Mouse (Mus musculus): Measurements from ENCODE around the gene Rab8b.
"Not testable (repeated sequence)": the region's sequence is repeated elsewhere in the genome, so short reads cannot be mapped to it uniquely, and the experiment has no call there.

Gene Rab8b

DNA sequence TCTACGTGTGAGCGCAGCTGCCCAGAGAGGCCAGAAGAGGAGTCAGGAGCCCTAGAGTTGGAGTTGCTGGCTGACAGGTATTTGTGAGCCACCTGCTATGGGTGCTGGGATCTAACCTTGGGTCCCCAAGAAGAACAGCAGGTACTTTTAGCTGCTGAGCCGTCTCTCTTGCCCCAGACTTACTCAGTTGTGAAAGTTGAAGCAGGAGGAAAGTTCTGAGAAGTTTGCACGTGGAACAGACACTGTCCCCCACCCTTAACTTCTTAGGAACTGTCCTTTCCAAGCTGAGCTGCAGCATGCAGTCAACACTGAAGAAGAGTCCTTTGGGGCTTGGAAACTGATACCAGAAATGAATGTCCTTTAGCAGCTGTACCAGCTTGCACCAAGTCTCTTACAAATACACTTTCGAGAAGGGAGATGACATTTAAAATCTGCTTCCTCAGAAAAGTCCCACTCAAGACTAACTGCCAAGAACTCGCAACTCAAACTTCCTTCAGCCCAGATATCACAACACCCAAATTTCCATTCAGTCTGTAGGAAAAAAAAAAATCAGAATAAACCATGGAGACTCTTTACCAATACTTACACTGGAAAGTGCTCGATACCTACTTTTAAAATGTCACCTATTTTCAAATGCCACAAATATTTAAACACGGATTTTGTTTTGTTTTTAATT lies 2.1 kb downstream of the Rab8b start:
- DNase-seq, result no peak

DNA sequence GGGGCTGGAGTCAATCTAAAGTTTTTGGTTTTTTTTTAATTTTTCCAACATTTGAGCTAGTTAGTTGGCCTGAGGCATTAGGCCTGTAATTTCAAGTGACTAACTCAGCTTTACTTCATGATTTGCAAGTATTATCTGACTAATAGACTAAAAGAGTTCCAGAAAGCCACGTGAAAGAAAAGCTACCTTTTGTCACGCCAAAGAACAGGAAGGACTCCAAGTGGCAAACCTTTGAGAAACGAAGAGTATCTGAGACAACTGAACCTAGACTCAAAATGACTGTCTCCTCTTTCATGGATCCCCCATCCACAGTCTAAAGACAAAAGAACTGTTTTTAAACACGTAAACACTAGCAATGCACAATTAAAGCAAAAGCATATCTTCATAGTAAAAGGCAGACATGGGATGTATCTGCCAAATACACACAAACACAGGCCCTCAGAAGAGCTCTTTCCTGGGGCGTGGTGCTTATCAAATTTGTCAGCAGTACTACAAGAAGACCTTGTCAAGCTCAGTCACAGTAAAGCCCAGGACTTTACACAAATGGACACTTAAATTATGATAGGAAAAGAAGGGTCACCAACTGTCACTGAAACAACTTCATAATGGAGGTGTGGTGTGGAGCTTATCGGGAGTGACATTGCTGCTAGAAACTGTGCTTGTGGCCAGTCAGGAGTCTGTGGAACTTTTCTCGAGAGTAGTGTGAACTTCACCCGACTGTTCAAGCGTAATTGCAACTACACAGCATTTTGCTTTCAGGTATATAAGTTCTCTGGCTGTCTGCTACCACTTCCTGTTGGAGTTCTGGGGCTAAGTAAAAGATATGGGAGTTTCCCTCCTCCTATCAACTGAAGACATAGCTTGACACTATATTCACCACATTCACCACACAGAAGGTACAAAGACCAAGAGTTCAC lies 3.4 kb downstream of the Rab8b start:
- DNase-seq, result no peak

DNA sequence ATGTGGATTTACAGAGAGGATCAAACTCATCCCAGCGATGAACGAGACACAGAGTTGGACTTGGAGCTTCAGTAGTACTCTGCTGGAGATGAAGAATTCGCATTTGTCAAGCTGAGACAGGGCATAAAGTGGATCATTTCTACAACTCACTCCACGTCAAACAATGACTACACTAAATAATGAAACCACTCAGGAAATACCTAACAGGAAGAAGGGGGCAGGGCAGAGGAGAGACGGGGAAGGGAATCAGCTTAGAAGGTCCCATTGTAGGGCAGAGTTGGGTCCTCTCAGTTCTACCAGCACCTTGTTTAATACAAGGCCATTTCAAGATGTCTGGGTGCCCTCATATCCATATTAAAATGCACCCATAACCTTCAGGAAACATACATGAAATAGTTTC lies 4.1 kb downstream of the Rab8b start:
- DNase-seq, result no peak

DNA sequence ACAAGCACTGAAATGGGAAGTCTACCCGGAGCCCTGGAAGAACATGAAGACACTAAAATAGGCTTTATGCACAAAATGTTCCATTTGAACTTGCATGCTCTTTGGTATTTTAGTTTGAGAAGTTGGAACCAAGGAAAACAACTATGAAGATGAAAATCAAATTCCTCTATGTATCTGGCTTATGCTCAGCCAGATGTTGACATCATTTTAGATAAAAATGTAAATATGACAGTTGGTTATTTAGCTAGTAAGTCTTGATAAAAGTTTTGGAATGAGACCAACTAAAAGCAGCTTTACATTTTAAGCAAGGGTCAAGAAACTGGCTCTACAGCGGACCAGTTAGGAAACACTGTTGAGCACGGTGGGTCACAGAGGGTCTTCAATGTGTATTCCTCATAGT lies 4.9 kb downstream of the Rab8b start:
- DNase-seq, result no peak

DNA sequence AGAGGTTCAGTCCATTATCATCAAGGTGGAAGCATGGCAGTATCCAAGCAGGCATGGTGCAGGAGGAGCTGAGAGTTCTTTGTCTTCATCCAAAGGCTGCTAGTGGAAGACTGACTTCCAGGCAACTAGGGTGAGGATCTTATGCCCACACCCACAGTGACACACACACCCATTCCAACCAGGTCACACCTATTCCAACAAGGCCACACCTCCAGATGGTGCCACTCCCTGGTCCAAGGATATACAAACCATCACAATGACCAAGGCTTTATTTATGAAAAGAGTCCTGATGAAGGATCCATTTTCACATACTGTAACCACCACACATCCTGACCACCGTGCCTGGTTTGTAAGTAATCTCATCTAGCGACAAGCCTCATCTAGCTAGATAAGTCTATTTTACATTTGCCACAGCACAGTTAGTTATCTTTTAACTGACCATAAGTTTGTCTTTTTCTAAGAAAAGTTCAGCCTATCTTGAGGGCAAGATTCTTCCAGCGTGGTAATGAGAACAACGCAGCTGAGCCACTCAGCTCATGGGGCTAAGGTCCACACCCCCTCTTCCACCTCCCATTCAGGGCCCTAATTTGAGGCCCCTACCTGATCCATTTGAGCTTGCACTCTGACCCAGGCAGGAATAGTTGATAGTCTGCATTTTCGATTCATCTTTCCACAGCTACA lies 6.1 kb downstream of the Rab8b start:
- not testable (repeated sequence) for DNase-seq

DNA sequence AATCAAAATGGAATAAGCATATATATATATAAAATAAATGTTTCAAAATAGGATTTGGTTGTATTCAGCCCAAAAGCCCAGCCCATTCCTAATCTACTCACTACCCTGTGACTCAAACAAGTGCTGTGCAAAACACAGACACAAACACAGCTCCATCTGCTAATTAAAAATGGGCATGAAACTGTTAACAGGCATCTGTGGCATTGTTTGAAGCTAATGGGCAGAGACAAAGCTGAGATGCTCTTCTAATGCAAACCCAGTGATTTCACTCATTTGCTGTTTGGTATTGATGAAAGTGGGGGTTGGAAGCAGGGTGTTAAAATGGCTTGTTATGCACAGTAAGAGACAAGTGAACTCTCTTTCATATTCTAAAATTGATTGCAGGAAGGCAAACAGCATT lies 7.2 kb downstream of the Rab8b start:
- no peak for DNase-seq

DNA sequence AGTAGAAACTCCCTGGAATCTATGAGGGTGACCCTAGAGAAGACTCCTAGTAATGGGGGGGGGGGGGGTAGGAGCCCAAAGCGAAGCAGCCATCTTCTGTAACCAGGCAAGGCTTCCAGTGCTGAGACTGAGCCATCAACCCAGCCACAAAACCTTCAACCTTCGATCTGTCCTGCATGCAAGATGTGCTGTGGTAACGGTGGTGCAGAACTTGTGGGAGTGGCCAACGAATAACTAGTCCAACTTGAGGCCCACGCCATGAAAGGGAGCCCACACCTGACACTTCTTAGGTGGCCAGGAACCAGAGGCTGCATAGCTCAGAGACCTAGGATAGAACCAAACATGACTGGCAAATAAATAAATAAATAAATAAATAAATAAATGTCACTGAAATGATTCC lies 8.8 kb downstream of the Rab8b start:
- no peak for DNase-seq

DNA sequence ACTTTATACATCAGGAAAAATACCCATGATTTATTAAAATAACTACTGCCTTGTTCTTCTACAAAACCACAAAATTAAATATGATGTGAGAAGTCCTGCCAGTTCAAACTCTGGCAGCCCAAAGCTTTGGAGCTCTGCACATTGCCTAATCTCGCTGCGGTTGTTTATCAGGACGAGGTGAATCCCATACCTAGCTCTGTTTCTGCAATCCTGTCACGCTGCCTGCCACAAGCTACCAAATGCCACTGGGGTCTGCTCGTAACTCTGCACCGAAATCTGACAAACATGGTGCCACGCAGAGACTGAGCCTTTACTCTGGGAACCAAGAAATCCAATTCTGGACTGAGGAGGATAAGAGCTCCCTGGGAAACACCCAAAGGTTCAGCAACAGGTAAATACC lies 9.6 kb downstream of the Rab8b start:
- DNase-seq, result no peak

DNA sequence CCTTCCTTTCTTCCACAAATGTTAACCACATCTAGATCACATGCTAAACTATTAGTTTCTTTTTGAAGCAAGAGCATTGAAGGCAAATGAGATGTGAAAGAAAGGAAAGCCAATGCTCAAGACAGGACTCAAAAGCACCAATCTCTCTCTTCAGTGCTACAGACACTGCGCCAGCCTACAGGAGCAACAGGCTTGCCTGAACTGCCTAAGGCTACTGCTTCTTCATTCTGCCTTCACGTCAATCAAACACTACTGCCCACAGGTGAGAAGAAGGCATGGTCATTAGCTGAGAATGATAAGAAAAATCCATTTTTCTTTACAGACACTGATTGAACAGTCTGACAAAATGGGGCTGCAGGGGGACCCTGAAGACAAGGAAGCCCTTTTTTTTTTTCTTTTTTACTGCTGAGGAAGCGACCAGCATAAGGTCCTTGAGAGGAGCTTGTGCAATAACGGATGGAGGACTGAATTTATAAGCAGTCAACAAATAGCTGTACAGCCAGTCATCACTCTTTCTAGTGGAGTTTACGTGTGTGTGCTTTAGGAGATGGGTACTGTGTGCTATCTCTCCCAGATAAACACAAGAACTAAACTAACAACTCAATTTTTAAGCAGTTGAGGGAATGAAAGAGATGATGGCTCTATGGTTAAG lies 11.6 kb downstream of the Rab8b start:
- no peak for DNase-seq

DNA sequence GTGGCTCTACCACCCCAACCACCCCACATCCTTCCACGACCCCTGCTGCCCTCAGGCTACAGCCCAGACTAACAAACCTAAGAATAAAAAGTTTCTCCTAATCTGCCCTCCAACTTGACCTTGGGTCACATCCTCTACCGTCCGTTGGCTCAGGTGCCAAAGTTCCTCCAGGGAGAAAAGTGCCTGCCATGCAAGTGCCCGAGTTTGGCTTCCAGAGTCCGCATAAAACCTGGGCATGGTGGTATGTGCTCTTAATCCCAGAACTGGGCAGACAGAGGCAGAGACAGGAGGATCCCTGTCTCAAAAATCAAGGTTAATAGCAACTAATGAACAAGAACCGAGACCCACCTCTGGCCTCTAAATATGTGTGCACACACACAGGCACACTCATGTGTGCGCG lies 12.4 kb downstream of the Rab8b start:
- DNase-seq, result no peak

DNA sequence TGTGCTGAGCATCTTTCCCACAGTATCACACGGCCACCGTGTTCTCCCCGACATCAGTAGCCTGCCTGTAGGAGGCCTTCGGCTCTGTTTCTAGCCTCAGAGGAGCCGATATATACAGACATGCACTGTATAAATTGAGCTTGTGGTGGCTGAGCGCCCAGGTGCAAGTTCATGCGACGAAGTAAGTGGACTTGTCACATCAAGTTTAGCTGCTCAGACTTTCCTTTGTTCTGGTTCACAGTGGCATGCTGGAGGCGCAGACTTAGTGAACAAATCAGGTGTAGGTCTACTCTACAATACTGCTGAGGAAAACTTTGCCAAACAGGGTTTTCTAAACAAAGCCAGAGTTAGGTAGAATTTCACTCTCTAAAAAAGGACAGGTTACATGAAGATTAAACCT lies 13.5 kb downstream of the Rab8b start:
- no peak for DNase-seq

DNA sequence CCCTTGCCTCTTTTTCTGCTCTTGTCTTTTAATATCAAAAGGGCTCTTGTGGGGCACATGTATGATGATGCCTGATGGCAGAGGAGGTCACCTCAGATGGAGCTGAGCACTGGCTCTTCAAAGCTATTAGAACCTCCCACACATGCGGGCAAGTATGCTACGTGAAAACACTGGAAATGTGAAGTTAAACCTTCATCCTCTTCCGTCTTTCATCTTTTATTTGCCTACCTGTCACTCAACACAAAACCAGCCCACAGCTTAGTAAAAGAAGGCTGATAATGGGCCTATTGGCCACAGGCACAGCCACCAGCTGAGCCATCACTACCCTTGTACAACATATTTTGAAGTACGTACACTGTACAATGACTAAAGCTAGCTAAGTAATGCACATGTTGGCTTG lies 20.0 kb downstream of the Rab8b start:
- no peak for DNase-seq

DNA sequence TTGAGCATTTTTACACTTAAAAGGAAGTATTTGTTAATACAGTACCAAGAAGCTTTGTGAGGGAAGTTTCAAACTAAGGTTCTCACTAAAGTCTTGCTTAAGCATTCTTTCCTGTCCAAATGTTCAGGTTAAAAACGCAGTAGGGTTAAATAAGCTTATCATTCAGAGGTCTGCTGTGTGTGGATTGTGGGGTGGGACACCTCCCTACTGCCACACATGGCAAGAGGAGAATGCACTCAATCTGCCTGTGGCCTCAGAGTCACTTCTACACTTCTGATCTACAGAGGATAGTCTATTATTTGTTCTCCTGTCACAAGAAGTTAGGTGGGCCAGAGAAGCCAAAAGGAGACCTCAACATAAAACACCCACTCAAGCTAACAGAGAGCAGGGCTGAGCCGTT lies 20.4 kb downstream of the Rab8b start:
- DNase-seq, result no peak

DNA sequence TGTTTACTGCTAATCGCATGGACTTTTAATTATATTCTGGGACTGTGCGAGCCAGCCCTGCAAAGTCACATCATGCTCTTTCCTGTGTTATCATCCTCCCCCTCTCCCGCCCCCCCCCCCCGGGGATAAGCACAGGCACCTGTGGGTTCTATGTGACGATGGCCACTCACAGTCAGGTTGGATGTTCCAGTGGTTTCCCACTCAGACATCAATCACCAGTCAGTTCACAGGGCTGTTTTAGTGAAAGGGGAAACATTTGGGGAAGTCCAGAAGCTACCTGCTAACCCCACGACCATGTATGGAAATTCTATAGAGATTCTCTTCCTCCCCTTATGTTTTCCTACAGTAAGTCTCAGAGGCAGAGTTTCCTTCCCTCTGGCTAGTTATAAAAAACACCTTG lies 21.6 kb downstream of the Rab8b start:
- DNase-seq, result no peak

DNA sequence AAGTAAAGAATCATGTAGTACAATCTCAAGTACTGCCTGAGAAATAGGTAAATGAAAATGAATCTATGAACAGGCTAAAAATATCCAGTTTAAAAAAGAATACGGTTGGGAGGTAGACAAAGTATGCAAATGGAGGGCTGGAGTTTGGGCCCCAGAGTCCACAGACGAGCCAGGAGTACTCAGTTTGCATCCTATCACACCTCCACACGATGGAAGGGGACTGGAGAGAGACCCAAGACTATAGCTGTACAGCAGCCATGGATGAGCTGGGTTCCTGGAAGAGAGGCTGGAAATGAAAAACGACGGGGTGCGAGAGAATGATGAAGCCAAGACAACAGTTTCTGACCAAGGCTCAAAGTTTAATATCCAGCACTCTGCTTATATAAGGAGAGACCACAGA lies 22.5 kb downstream of the Rab8b start:
- DNase-seq, result no peak

DNA sequence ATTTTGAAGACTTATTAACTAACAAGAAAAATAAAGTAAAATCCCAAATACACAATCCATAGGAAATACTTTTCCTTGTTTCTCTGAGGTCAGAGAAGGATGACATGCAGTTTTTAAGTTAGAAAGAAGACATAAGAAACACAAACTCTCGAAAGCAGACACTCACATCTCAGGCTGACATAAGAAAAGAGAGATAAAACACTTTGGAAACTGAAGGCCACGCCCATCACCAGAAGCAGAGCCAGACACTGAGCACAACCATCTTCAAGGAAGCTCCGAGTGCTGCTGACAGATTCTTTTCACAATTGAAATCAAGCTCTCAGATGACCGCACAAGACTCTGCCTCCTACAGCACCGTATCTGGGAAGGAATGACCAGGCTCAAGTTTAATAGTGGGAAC lies 23.5 kb downstream of the Rab8b start:
- DNase-seq, result no peak

DNA sequence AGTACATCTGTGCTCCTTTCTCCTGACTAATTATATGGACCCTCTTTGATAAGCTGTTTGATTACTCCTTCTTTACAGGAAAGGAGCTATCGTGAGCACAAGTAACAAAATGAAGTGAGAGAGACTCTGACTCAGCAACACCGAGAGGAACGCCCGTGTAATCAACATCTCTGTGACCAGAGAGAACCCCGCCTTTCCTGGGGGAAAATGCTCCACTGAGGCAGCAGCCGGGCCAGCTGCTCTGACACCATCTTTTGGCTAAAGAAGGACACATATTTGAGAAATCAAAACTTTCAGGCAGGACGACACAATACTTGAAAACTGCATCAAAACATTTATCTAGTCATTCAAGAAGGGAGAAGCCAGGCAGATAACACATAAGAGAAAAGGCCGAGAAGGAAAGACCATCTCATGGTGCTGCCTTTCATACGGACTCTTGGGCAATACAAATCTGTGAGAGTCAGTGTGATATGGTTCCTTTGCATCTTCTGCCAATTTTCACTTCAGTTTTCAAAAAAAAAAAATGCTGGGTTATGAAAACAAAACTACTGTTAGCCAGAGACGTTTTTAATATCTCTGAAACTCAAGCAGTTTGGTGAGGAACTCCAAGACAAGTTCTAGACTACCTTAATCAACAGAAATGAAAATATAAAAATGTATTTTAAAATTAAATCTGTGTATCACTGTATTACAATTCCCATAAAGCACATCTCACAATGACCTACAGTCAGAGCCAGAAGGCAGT lies 24.3 kb downstream of the Rab8b start:
- DNase-seq, result no peak

DNA sequence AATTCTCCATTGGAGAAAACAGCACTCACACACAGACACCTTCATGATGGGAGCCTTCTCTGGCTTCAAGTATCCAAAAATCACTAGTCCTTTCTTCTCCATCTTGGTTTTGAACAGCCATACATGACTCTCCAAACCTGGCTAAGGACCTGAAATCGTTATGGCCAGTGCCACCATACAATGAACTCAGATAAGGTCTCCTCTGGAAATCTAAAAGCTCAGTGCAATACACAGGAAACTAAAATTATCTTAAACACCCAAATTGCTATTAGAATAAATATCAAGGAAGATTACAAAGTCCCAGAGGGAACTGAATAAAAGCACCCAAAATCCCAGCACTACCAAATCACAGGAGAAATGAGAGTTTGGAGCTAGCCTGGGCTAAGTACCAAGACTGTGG lies 25.1 kb downstream of the Rab8b start:
- no peak for DNase-seq

DNA sequence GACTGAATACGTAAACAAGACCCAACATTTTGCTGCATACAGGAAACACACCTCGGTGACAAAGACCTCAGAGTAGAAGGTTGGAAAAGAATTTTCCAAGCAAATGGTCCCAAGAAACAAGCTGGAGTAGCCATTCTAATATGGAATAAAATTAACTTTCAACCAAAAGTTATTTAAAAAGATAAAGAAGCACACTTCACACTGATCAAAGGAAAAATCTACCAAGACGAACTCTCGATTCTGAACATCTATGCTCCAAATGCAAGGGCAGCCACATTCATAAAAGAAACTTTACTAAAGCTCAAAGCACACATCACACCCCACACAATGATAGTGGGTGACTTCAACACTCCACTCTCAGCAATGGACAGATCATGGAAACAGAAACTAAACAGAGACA lies 27.0 kb downstream of the Rab8b start:
- DNase-seq, result not testable (repeated sequence)

DNA sequence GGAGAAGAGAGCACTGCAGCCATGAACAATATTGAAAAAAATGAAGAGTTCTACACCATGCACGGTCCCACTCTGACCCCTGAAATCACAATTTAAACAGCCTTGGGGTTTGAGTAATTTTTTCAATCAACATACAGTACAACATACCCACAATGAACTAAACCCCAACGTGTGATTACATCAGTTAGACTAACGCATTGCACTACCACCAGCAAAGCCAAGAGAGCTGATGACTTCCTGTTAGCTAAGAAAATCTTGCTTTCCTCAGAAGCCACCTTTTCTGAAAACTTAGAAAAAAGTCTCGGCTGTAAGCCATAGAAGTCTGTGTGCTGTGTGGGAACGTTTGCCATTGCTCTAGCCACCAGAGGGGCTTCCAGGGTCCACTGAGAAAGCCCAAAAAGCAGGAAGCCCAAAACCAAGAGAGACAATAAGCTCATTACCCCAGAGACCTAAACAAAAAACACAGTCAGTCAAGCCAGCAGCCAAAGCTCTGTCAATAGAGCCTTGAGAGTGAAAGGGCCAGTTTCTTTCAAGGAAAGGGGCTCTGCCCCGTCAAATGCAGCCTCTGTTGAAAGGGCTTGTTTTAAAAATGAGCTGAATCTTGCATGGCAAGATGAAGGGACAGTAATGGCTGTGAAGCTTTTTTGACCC lies 31.4 kb downstream of the Rab8b start:
- DNase-seq, result no peak

DNA sequence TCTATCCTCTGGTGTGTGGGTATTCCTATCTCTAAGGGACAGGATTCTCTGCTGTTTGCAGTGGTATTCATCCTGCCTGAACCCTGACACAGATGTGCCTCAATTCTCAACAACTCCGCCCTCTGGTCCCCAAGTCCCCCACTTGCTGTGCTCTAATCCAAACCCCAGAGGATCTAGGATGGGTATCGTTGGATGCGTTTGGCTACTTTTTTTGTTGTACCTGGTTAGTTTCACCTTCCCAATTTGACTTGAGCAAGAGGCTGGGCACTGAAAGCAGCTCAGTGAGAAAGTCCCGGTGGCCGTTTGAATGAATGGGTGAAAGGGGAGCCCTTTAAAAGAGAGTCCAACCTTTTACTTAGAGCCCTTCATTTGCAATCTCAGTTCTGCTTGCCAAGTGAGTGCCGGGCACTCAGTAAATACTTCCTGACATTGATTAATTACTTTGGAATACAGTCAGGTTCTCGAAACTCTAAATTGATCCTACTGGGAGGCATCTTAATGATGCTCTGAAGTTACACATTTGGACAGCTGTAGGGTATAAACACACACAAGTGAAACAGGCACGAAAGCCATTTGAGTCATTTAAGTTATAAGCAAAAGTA lies 32.1 kb downstream of the Rab8b start:
- no peak for DNase-seq

DNA sequence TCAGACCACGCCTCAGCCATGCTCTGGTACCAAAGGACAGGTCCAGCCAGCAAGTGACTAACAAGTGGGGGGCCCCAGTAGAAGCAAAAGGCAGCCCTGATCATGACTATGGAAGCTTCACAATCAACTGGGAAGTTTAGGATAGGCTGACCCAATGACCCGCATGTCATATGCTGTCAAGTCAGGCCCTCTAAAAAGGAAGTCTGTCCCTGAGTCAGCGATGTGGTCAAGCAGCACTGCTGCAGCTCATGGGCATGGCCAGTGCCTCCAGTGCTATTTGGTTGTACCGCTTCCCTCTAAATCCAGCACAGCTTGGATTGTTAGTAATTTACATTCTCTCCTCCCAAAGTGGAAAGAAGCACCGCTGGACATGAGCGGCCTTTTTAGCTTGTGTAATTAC lies 32.7 kb downstream of the Rab8b start:
- no peak for DNase-seq
